Mouse (Mus musculus) testis, adult 2 months (tissue): ENCODE measurements around the gene Cabp2. TPM values are rescaled to one million over a fixed set of nuclear protein-coding genes. Genes with fewer than 3 reads are reported as not detected.
"Not testable (repeated sequence)": the region's sequence is repeated elsewhere in the genome, so short reads cannot be mapped to it uniquely, and the experiment has no call there.

Source experiments
- H3K27ac ChIP-seq: fragments of 200-500 bp; 2 replicates; pipeline ENCODE4 v1.5.1; 2012; ENCODE audit warnings: low read depth, low read length; ENCODE audit not compliant: control insufficient read depth, insufficient read depth
- H3K27me3 ChIP-seq: fragments of 200-500 bp; 2 replicates; pipeline ENCODE4 v1.6.1; 2012; ENCODE audit warnings: mild to moderate bottlenecking, low read length, moderate library complexity; ENCODE audit not compliant: control insufficient read depth, insufficient read depth
- H3K36me3 ChIP-seq: fragments of 200-500 bp; 2 replicates; pipeline ENCODE4 v1.6.1; 2012; ENCODE audit warnings: mild to moderate bottlenecking, low read length; ENCODE audit not compliant: control insufficient read depth, insufficient read depth
- H3K4me1 ChIP-seq: fragments of 200-500 bp; 2 replicates; pipeline ENCODE4 v1.6.1; 2012; ENCODE audit warnings: low read length; ENCODE audit not compliant: control insufficient read depth, insufficient read depth
- H3K4me3 ChIP-seq: fragments of 200-500 bp; 2 replicates; pipeline ENCODE4 v1.5.1; 2012; ENCODE audit warnings: low read depth, mild to moderate bottlenecking, low read length, moderate library complexity, mixed read lengths; ENCODE audit not compliant: control insufficient read depth
- CTCF ChIP-seq: fragments of 200-500 bp; IDR thresholded peaks from 2 replicates; pipeline ENCODE4 v1.5.1; 2012; ENCODE audit warnings: low read depth, mild to moderate bottlenecking, inconsistent platforms, low read length, moderate library complexity; ENCODE audit not compliant: control insufficient read depth, insufficient read depth, insufficient replicate concordance
- POLR2A ChIP-seq: fragments of 200-500 bp; IDR thresholded peaks from 2 replicates; pipeline ENCODE4 v1.6.1; 2012; ENCODE audit warnings: low read depth, mild to moderate bottlenecking, inconsistent platforms, low read length, moderate library complexity; ENCODE audit not compliant: control insufficient read depth
- polyA plus RNA-seq: library from polyadenylated mRNA; depleted of rRNA; stranded (reverse); fragments of >200 nt; gene quantifications from 2 replicates; pipeline ENCODE4 v1.2.3, GENCODE M21; 2012

Cabp2 gene
- polyA plus RNA-seq, 1 experiment: not detected

DNA sequence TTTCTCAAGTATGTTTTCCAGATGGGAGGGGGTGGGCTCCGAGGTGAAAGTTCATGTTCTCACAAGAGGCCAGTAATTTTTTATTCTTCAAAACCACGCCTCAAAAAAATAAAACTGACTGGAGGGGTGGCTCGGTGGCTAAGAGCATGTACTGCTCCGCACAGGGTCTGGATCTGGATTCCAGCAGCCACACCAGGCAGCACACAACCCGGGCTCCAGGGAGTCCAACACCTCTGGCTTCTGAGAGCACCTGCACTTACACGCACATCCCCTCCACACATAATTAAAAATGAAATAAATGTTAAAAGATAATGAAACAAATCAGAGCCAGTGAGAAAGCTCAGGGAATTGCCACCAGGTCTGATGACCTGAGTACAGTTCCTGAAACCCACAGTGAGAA, 15.1 kb upstream of the Cabp2 start:
- no peaks in the 10 kb centered on the region for H3K36me3 ChIP-seq
- TF ChIP-seq CTCF: no peak
- no peak for TF ChIP-seq POLR2A
- H3K4me1 ChIP-seq: peaks cover 2% of the 10 kb centered on the region; the same call in 1 of the 2 replicates
- H3K27ac ChIP-seq: no peak overlapping the region
- no peak overlapping the region for H3K4me3 ChIP-seq
- H3K27me3 ChIP-seq: no peaks in the 10 kb centered on the region

GRCm38 (mm10) chr19:4066877-4067276, 14.5 kb upstream of the Cabp2 start:
- H3K27me3 ChIP-seq: no peaks in the 10 kb centered on the region
- H3K4me1 ChIP-seq: peaks cover 2% of the 10 kb centered on the region; the same call in 1 of the 2 replicates
- no peak overlapping the region for H3K4me3 ChIP-seq
- H3K36me3 ChIP-seq: no peaks in the 10 kb centered on the region
- TF ChIP-seq CTCF (no peak), POLR2A (no peak)
- H3K27ac ChIP-seq: no peak overlapping the region

DNA sequence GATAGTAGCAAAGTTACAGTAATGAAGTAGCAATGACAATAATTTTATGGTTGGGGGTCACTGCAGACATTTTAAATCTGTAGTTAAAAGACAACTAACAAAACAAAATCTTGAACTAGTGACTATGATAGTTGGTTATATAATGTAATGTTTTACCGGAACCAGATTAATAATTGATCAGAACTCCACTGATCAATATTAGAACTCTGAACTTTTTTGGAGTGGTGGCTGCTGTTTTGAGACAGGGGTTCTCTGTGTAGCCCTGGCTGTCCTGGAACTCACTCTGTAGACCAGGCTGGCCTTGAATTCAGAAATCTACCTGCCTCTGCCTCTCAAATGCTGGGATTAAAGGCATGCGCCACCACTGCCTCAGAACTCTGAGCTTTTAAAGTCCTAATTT, 13.1 kb upstream of the Cabp2 start:
- not testable (repeated sequence) for H3K4me1 ChIP-seq, H3K27me3 ChIP-seq, H3K36me3 ChIP-seq, H3K27ac ChIP-seq, H3K4me3 ChIP-seq

- H3K36me3 ChIP-seq: no peaks in the 10 kb centered on the region
- no peak overlapping the region for H3K27ac ChIP-seq
- TF ChIP-seq POLR2A (no peak), CTCF (no peak)
- H3K27me3 ChIP-seq: no peaks in the 10 kb centered on the region
- H3K4me3 ChIP-seq: no peak overlapping the region
- H3K4me1 ChIP-seq: peaks cover 2% of the 10 kb centered on the region; the same call in 1 of the 2 replicates
Observed at GRCm38 (mm10) chr19:4068717-4069410, 12.5 kb upstream of the Cabp2 start.

DNA sequence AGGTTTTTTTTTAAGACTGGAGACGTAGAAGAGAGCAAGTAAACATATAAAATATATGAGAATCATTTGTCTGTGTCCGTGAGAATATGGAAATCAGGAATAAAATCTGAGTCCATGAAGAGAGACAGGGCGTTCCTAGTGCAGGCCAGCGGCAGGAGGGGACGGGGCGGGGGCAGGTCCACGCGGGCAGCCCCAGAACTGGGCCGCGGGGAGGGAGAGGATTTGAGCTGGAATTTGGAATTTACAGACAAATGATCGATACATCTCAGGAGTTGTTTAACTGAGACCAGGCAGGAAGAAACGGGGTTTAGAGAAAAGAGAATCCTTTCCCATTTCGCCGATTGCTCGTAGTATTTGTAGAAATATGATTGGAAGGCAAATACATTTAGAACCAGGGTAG, 11.1 kb upstream of the Cabp2 start:
- H3K27ac ChIP-seq: no peak overlapping the region
- no peak for TF ChIP-seq CTCF
- TF ChIP-seq POLR2A: no peak
- H3K4me1 ChIP-seq: peaks cover 2% of the 10 kb centered on the region; the same call in 1 of the 2 replicates
- no peaks in the 10 kb centered on the region for H3K36me3 ChIP-seq
- H3K4me3 ChIP-seq: no peak overlapping the region
- H3K27me3 ChIP-seq: no peaks in the 10 kb centered on the region

DNA sequence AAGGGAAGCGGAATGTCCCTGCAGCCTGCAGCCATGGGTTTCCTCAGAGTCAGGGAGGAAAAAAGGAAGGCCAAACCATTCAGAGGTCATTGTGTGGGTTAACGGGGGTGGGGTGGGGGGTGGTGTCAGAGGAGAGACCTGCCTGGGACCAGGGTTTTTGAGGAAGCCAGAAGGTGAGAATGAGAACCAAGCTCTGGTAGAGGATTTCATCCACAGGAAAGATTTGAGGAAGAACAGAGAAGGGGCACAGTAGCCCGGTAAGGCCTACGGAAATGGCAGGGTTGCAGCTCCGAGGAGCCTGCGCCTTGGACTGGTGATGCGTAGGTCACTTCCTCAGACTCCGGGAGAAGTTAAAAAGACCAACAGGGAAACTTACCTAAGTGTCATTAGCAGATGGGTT, 10.6 kb upstream of the Cabp2 start:
- TF ChIP-seq CTCF (no peak), POLR2A (no peak)
- no peak overlapping the region for H3K27ac ChIP-seq

DNA sequence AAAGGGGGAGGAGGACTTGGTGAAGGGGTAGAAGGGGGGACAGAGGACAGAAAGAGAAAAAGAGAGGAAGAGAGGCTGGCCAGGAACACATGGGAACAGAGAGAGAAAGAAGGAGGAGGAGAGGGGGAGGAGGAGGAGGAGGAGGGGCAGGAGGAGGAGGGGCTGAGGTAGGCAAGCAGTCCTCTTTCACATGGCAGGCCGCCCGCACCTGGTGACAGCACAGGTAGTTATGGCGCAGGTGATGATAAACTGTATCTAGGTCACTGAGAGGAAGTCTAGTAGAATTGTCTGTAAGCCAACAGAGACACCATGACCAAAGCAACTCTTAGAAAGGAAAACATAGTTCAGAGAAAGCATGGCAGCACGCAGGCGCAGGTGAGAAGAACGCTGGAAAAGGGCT, 10.0 kb upstream of the Cabp2 start:
- peaks cover 2% of the 10 kb centered on the region; the same call in 1 of the 2 replicates for H3K4me1 ChIP-seq
- TF ChIP-seq CTCF (no peak), POLR2A (no peak)
- no peaks in the 10 kb centered on the region for H3K27me3 ChIP-seq
- no peaks in the 10 kb centered on the region for H3K36me3 ChIP-seq
- no peak overlapping the region for H3K4me3 ChIP-seq
- H3K27ac ChIP-seq: no peak overlapping the region

More for the DNA sequence above, 10.6 kb upstream of the Cabp2 start:
- no peaks in the 10 kb centered on the region for H3K27me3 ChIP-seq
- peaks cover 2% of the 10 kb centered on the region; the same call in 1 of the 2 replicates for H3K4me1 ChIP-seq
- no peak overlapping the region for H3K4me3 ChIP-seq
- no peaks in the 10 kb centered on the region for H3K36me3 ChIP-seq
